ENCODE assay signal across 10 mouse cellular contexts in genomic region chr12:80584973-80585372, GRCm38 (mm10). TPM values are rescaled to one million over a fixed set of nuclear protein-coding genes. Genes with fewer than 3 reads are reported as not detected.
A peak's percentile ranks its signal among the peaks of the same experiment; 100 is the strongest.
DNase-seq lines count a peak whose midpoint lies in the region; ATAC-seq and TF ChIP-seq lines count a peak whose summit lies in the region.
"Had no signal": no experiment of that assay in that cellular context is flagged by ENCODE, and none has a peak within 500 bp of the region (broad histone marks: within the 10 kb centered on the region; RNA-seq: fewer than 3 reads in every experiment).

No protein-coding gene starts in this region.

- no peaks in the 10 kb centered on the region for H3K27me3 ChIP-seq in lung, embryonic 14.5 days (ENCODE audit: insufficient read depth, low read length)
- no peaks in the 10 kb centered on the region for H3K27me3 ChIP-seq in hindbrain, embryonic 11.5 days (ENCODE audit: control insufficient read depth, insufficient read depth, low read length)
- H3K27me3 ChIP-seq in kidney, embryonic 16.5 days (ENCODE audit: insufficient read depth, low read length), result no peaks in the 10 kb centered on the region

- peaks cover 3% of the 10 kb centered on the region; the same call in 1 of the 2 replicates for H3K4me1 ChIP-seq in lung, embryonic 14.5 days (ENCODE audit: insufficient read depth)
- H3K4me1 ChIP-seq in hindbrain, embryonic 11.5 days (replicated peaks; ENCODE audit: control insufficient read depth, insufficient read depth, low read length), result no peaks in the 10 kb centered on the region
- H3K4me1 ChIP-seq in kidney, embryonic 16.5 days (ENCODE audit: insufficient read depth, low read length), result no peaks in the 10 kb centered on the region

- H3K36me3 ChIP-seq in lung, embryonic 14.5 days (ENCODE audit: insufficient read depth), result no peaks in the 10 kb centered on the region
- H3K36me3 ChIP-seq in hindbrain, embryonic 11.5 days (ENCODE audit: control insufficient read depth, insufficient read depth, low read length), result no peaks in the 10 kb centered on the region
- H3K36me3 ChIP-seq in kidney, embryonic 16.5 days (ENCODE audit: insufficient read depth, low read length), result no peaks in the 10 kb centered on the region

- H3K9ac ChIP-seq in lung, embryonic 14.5 days, result no peak overlapping the region
- no peak overlapping the region for H3K9ac ChIP-seq in hindbrain, embryonic 11.5 days (ENCODE audit: low read depth, low read length)
- H3K9ac ChIP-seq in kidney, embryonic 16.5 days (replicated peaks; ENCODE audit: low read length), result no peak overlapping the region

- peak; percentile 24 to 36 for DNase-seq in adrenal gland, postnatal 36 days
- DNase-seq in adrenal gland, postnatal 4 days (ENCODE audit: low spot score in 2 of 2), result no peak
- DNase-seq in layer of hippocampus, adult 2 months (ENCODE audit: low spot score in 2 of 2), result peak in 1 of 2 experiments; percentile 37
- DNase-seq in layer of hippocampus, postnatal 36 days, result no peak
- DNase-seq in A20 (ENCODE audit: low read depth, low spot score), result peak; percentile 42
- DNase-seq in lung, embryonic 14.5 days, result peak; percentile 61
- no peak for DNase-seq in hindbrain, embryonic 11.5 days (ENCODE audit: low spot score)

- 19% methylated on average over 2 of the region's 2 CpGs for WGBS in lung, embryonic 14.5 days
- WGBS in hindbrain, embryonic 11.5 days, result 36% methylated on average over 2 of the region's 2 CpGs
- WGBS in kidney, embryonic 16.5 days, result 29% methylated on average over 2 of the region's 2 CpGs

- TF ChIP-seq CTCF in layer of hippocampus, adult 2 months (conservative IDR thresholded peaks at IDR 0.05), result peak; percentile 73
- TF ChIP-seq CTCF in lung, embryonic 14.5 days (IDR thresholded peaks at IDR 0.05; ENCODE audit: low read depth), result peak; percentile 71

- no peak overlapping the region for H3K4me2 ChIP-seq in lung, embryonic 14.5 days
- no peak overlapping the region for H3K4me2 ChIP-seq in hindbrain, embryonic 11.5 days (replicated peaks; ENCODE audit: low read depth, low read length)
- no peak overlapping the region for H3K4me2 ChIP-seq in kidney, embryonic 16.5 days (replicated peaks; ENCODE audit: low read depth, low read length)

- no peak overlapping the region for H3K27ac ChIP-seq in layer of hippocampus, adult 2 months
- no peak overlapping the region for H3K27ac ChIP-seq in lung, embryonic 14.5 days (ENCODE audit: low read depth)
- no peak overlapping the region for H3K27ac ChIP-seq in hindbrain, embryonic 11.5 days (ENCODE audit: low read depth, low read length)
- no peak overlapping the region for H3K27ac ChIP-seq in kidney, embryonic 16.5 days (ENCODE audit: low read length)

- H3K9me3 ChIP-seq in lung, embryonic 14.5 days (ENCODE audit: low read depth, low read length), result no peaks in the 10 kb centered on the region
- no peaks in the 10 kb centered on the region for H3K9me3 ChIP-seq in hindbrain, embryonic 11.5 days (ENCODE audit: control insufficient read depth, low read length)
- H3K9me3 ChIP-seq in kidney, embryonic 16.5 days (ENCODE audit: low read length), result no peaks in the 10 kb centered on the region

- H3K4me3 ChIP-seq in layer of hippocampus, adult 2 months, result no peak overlapping the region
- H3K4me3 ChIP-seq in lung, embryonic 14.5 days (ENCODE audit: low read depth, low read length), result no peak overlapping the region
- H3K4me3 ChIP-seq in hindbrain, embryonic 11.5 days (ENCODE audit: low read depth, low read length), result no peak overlapping the region
- no peak overlapping the region for H3K4me3 ChIP-seq in kidney, embryonic 16.5 days (ENCODE audit: low read length)
- H3K4me3 ChIP-seq: erythroblast, embryonic 14.5 days had no signal

- no peak for ATAC-seq in lung, embryonic 14.5 days (ENCODE audit: insufficient read depth)
- no peak for ATAC-seq in hindbrain, embryonic 11.5 days (ENCODE audit: low FRiP score)
- ATAC-seq in kidney, embryonic 16.5 days (ENCODE audit: low FRiP score, low TSS enrichment), result no peak
- ATAC-seq: Patski had no signal

RNA-seq across cellular contexts. Expression of gene Slc39a9, which starts 58.7 kb away (rescaled TPM):
- total RNA-seq in adrenal gland, postnatal 36 days (2021), result 10 to 100 TPM; 41.8 to 57.6 TPM
- total RNA-seq in adrenal gland, postnatal 4 days (2021), result 10 to 100 TPM; 43.2 to 47.9 TPM
- 10 to 100 TPM; 37.8 to 37.9 TPM for total RNA-seq in layer of hippocampus, adult 2 months (2021)
- 10 to 100 TPM; 36.5 to 40.7 TPM for total RNA-seq in layer of hippocampus, postnatal 36 days (2021)
- 33.9 and 38.2 TPM in 2 replicates for polyA plus RNA-seq in lung, embryonic 14.5 days (2014; fragmentation: Nextera tagmentation; extraction: Ambion mirVana)
- polyA plus RNA-seq in hindbrain, embryonic 11.5 days (2014; fragmentation: Nextera tagmentation; extraction: Ambion mirVana), result 24.9 and 25.6 TPM in 2 replicates
- 32.0 and 34.8 TPM in 2 replicates for polyA plus RNA-seq in kidney, embryonic 16.5 days (2015; fragmentation: Nextera tagmentation; extraction: Ambion mirVana)

RNA-seq across cellular contexts. Expression of gene Erh, which starts 59.2 kb away (rescaled TPM):
- total RNA-seq in adrenal gland, postnatal 36 days (2021), result 10 to 100 TPM; 47.4 to 56.1 TPM
- total RNA-seq in adrenal gland, postnatal 4 days (2021), result 10 to 100 TPM; 89.2 to 96.4 TPM
- total RNA-seq in layer of hippocampus, adult 2 months (2021), result 10 to 100 TPM; 34.4 to 44.6 TPM
- total RNA-seq in layer of hippocampus, postnatal 36 days (2021), result 10 to 100 TPM; 34.9 to 43.7 TPM
- polyA plus RNA-seq in lung, embryonic 14.5 days (2014; fragmentation: Nextera tagmentation; extraction: Ambion mirVana), result 357 and 369 TPM in 2 replicates
- polyA plus RNA-seq in hindbrain, embryonic 11.5 days (2014; fragmentation: Nextera tagmentation; extraction: Ambion mirVana), result 322 and 356 TPM in 2 replicates
- polyA plus RNA-seq in kidney, embryonic 16.5 days (2015; fragmentation: Nextera tagmentation; extraction: Ambion mirVana), result 279 and 331 TPM in 2 replicates

Comparison
In these comparisons a context has a peak if more than half of its experiments do, and no peak if none do; other contexts are left out.
1. DNase-seq: peak in adrenal gland, postnatal 36 days (2 of 2), A20 (single experiment) and lung, embryonic 14.5 days (single experiment); none in adrenal gland, postnatal 4 days (0 of 2), layer of hippocampus, postnatal 36 days (0 of 2) and hindbrain, embryonic 11.5 days (single experiment).